Mouse (Mus musculus) heart, adult 18-20 months (tissue): ENCODE results near the gene Tpi1. TPM values are rescaled to one million over a fixed set of nuclear protein-coding genes. Genes with fewer than 3 reads are reported as not detected.

Source experiments
- DNase-seq, 2 experiments: peaks; one replicate each; pipeline ENCODE4 v3.0.0; 2021 to 2022; ENCODE audit warnings: mixed read lengths in 1 of 2
- long read RNA-seq, 2 experiments: library from polyadenylated mRNA; stranded (forward); transcript quantifications; one replicate each; pipeline ENCODE4 v2.0.0; 2021
- total RNA-seq, 2 experiments: library from RNA; stranded (reverse); gene quantifications; 2 replicates each; pipeline ENCODE4 v1.2.3; 2021

Tpi1 gene
- total RNA-seq = 1,000 to 10,000 TPM in 1 of 2 experiments, 100 to 1,000 TPM in 1; 897 to 1,017 TPM
- long read RNA-seq, experiment 1, transcript Tpi1-205 (7 exons, 1,607 nt) = major isoform, 777 of 824 reads
- long read RNA-seq, experiment 1, partial matches to known transcripts = 11 of 824 reads
- long read RNA-seq, experiment 1, other reads (novel, unspliced or antisense) = 32 of 824 reads
- long read RNA-seq, experiment 2, transcript Tpi1-205 (7 exons, 1,607 nt) = major isoform, 429 of 471 reads
- long read RNA-seq, experiment 2, partial matches to known transcripts = 10 of 471 reads
- long read RNA-seq, experiment 2, other reads (novel, unspliced or antisense) = 26 of 471 reads

GRCm38 (mm10) chr6:124813933-124814332 is at the start of gene Tpi1:
Tpi1 (minus strand) TSS chr6:124814296.
- peak; percentile 95 to 96 for DNase-seq

GRCm38 (mm10) chr6:124863125-124863657 is 49.1 kb upstream of the Tpi1 start:
- DNase-seq = no peak

DNA sequence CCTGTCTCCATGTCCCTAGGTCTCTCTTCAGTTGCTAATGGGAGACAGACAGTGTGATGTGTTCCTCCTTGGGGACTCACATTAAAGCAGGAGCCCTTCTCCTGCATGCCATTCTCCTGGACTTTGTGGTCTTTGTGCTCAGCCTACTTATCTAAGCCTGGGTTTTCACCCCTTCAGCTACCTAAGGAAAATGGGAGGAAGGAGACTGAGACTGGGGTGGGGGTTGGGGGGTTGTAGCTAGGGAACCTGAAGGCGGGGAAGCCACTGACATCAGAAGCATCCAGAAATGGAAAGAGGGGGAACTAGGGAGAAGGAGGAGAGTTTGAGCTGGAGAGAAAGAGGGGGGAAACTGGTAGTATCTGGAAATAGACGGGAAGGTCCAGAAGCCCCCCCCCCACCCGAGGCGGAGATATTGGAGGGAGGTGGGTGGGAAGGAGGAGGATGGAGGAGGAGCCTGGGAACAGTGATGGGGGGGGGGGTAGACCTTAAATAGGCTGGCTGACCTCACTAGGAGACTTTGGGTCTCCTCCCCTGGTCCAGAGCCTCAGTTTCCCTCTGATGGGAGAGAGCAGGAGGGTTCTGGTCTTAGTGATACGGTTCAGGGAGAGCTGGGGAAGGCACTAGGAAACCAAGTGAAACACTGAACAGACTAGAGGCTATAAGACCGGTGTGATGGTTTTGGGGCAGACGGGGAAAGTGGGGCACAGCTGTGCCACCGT is 48.5 kb upstream of the Tpi1 start:
- DNase-seq = no peak

GRCm38 (mm10) chr6:124861802-124862201 is 47.7 kb upstream of the Tpi1 start:
- DNase-seq = no peak

DNA sequence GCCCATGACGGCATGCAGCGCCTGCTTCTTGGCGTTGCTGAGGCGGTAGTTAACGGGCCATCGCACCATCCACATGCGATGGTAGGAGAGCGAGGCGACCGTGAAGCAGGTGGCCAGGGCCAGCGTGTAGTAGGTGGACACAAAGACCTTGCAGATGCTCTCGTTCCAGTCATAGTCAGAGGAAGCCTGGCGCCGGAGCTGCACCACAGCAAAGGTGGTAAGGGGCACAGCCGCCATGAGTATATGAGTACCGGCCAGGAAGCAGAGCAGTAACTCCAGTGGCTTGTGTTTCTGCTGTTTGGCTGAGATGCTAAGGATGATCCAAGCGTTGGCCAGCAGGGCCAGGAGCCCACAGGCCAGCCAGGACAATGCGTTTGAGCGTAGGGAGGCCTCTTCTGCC is 47.2 kb upstream of the Tpi1 start:
- DNase-seq = no peak

DNA sequence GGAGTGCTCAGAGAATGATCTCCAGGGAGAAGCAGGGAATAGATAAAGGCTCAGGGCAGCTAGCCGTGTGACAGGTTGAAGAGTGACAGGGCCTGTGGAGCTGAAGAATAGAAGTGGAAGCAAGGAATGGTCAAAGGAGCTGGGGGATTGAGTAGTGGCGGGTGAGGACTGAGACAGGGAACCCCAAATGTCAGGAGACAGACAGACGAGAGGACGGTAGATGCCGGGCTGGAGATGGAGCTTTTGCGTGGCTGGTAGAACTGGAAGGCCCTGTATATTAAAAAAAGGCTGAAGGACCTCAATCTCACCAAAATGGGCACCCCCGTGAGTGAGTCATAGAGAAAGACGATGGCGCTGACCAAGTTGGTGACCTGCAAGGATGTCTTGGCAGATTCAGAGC is 46.4 kb upstream of the Tpi1 start:
- no peak for DNase-seq

GRCm38 (mm10) chr6:124859725-124860124 is 45.6 kb upstream of the Tpi1 start:
- peak; percentile 83 to 94 for DNase-seq

- no peak for DNase-seq
Measured at GRCm38 (mm10) chr6:124858561-124859318, 44.6 kb upstream of the Tpi1 start.

- no peak for DNase-seq
Measured at GRCm38 (mm10) chr6:124857840-124858530, 43.9 kb upstream of the Tpi1 start.

GRCm38 (mm10) chr6:124856916-124857839 is 43.1 kb upstream of the Tpi1 start, which contains the start of gene P3h3:
P3h3 (minus strand) TSS chr6:124857752.
- peak; percentile 87 for DNase-seq

DNA sequence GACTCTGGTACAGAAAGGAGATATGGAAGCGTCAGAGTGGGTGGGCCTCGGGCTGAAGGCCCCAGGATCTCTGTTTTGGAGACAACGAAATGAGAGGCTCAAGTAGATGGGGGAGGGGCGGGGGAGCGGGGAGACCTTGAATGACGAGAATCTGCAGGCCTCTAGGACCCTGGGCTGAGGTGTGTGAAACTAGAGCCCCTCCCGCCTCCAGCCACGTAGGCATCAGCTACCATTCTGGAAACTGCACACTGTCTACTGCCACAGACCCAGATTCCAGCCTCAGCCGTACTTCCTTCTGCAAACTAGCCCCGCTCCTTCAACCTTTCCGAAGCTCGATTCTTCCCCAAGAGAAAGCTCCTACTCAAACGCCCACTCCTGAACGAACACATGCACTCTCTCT is 42.2 kb upstream of the Tpi1 start:
- no peak for DNase-seq

GRCm38 (mm10) chr6:124854647-124855046 is 40.6 kb upstream of the Tpi1 start:
- no peak for DNase-seq

DNA sequence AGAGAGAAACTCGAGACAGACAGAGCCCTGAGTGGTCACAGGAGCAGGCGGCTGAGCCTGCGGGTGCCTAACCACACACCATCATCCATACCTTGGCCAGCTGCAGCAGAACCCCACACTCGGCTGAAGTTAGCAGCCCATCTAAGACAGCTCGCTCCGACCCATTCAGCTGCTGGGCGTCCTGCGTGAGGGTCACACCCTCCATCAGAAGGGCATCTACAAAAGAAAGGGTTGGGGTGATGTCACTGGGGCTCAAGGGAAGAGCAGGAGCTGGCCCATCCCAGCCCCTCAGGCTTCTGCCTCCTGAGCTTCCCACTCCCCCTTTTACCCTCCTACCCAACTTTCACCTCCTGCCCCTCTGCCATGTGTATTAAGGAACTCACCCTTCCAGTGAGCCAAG is 36.4 kb upstream of the Tpi1 start:
- no peak for DNase-seq

DNA sequence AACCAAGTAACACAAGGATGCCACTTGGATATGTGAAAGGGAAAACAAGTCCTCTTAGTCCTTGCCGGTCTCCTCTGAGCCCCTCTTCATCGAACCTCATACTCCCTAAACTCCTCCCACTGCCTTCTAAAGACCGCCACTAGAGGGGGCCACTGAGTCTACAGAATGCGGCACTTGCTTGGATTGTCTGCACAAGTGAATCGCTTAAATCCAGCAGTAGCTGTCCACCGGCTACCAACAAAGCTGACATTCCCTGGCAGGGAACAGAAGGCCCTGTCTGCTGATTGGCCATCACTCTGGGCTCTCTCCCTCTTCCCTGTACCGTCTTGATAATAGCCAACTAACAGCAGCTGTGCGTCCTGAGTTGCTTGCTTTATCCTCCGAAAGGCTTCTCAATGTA is 33.2 kb upstream of the Tpi1 start:
- DNase-seq = peak; percentile 90 to 98

DNA sequence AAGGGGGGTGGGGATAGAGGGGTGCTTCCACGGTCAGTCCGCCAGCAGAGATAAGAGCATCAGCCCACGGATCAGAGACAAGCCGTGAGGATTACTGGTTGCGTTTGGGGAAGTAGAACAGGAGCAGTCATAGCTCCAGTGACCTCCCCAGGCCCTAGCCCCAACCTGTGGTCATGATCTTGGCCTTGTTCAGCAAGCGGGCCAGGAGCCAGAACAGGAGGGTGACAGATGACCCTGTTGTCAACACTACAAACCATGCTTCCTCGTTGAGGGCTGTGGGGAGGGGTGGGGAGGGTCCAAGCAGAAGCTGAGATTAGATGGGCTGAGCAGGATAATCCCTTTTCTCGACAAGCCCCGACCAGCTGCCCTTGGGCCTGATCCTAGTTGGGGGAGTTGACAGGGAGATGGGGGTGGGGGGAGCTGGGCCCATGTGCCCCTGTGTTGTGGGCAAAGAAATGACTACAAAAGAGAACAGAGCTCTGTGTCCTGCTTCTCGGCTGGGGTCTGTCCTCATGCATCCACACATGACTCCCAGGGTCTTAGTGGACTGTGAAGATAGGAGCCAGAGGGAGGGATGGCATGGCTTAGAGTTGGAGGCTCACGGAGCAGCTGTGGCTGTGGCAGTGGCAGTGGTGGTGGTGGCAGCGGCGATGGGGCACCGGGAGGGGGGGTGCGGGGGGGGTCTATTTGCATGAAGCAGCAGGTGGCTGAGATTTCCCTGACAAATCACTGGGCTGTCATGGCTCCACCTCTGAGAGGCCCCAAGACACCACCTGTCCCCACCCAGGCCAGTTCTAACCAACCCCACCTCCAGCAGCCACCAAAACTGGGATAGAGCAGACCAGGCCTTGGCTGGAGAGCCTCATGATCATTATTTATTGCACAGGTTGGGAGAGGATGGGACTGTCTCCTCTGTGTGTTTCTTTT is 26.4 kb upstream of the Tpi1 start, which contains the start of gene Gnb3:
Gnb3 (minus strand) TSS at position 35 of the 927 bp plus-strand sequence.
- DNase-seq = peak in 1 of 2 experiments; percentile 40

DNA sequence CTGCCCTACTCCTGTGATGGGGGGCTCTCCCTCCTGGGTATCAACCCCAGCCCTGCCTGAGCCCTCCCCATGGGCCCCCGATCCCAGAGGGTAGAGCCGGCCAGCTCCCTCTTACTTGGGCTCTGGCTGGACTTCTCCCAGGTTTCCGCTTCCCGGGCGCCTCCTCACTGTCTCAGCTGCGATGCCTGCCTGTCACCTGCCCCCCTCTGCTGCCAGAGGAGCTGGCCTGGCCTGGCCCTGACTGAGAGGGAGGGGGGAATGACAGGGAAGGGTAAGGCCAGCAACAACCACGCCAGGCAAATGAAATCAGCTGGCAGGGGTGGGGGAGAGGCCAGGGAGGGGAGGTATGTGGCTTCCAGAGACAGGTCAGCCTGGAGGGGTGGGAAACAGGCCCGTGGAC is 25.7 kb upstream of the Tpi1 start:
- DNase-seq = peak; percentile 64 to 65

- no peak for DNase-seq
Measured at GRCm38 (mm10) chr6:124836411-124836810, 22.3 kb upstream of the Tpi1 start.

DNA sequence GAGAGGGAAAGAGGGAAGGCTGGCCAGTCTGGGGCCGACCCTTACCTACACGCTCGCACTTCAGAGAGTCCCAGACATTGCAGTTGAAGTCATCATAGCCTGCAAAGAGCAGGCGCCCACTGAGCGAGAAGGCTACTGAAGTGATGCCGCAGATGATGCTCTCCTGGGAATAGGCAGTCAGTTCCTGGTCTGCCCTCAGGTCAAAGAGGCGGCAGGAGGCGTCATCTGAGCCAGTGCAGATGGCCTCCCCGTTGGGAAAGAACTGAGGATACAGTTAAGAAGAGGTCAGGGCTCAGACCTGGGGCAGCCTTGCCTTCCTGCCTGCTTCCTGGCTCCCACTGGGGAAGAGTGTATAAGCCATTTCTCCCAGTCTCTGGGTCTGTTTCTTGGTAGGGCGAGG is 21.4 kb upstream of the Tpi1 start:
- no peak for DNase-seq

- peak in 1 of 2 experiments; percentile 56 for DNase-seq
Measured at GRCm38 (mm10) chr6:124834512-124835081, 20.5 kb upstream of the Tpi1 start.
